Mouse (Mus musculus) midbrain, postnatal 0 days (tissue): ENCODE data around the gene Supt3. TPM values are rescaled to one million over a fixed set of nuclear protein-coding genes. Genes with fewer than 3 reads are reported as not detected.

ENCODE experiments used
- ATAC-seq: fragments of 200-750 bp; cut with Nextera tagmentation; 2 replicates; pipeline ENCODE4 v1.8.0; 2017; ENCODE audit warnings: moderate number of reproducible peaks, mild to moderate bottlenecking, moderate TSS enrichment, moderate library complexity; ENCODE audit not compliant: low FRiP score
- DNase-seq: peaks from one replicate; pipeline ENCODE4 v3.0.0-alpha.2; 2015; ENCODE audit warnings: low spot score
- H3K27ac ChIP-seq: fragments of 300-500 bp; sonication (generic); 2 replicates; pipeline ENCODE4 v1.5.1; 2014; ENCODE audit warnings: low read depth, mild to moderate bottlenecking, low read length, mixed read lengths
- H3K27me3 ChIP-seq: fragments of 300-500 bp; sonication (generic); 2 replicates; pipeline ENCODE4 v1.6.1; 2014; ENCODE audit warnings: low read length, control low read depth, mixed read lengths; ENCODE audit not compliant: insufficient read depth
- H3K36me3 ChIP-seq: fragments of 300-500 bp; sonication (generic); 2 replicates; pipeline ENCODE4 v1.6.1; 2014; ENCODE audit warnings: low read length, control low read depth, mixed read lengths; ENCODE audit not compliant: insufficient read depth
- H3K4me1 ChIP-seq: fragments of 300-500 bp; sonication (generic); 2 replicates; pipeline ENCODE4 v1.6.1; 2014; ENCODE audit warnings: mild to moderate bottlenecking, control low read depth, antibody characterized with exemption, low read length, mixed read lengths; ENCODE audit not compliant: insufficient read depth
- H3K4me2 ChIP-seq: fragments of 300-500 bp; sonication (generic); 2 replicates; pipeline ENCODE4 v1.6.1; 2014; ENCODE audit warnings: low read depth, mild to moderate bottlenecking, low read length, mixed read lengths; ENCODE audit not compliant: poor library complexity, severe bottlenecking
- H3K4me3 ChIP-seq: fragments of 300-500 bp; sonication (generic); 2 replicates; pipeline ENCODE4 v1.5.1; 2014; ENCODE audit warnings: low read depth, mild to moderate bottlenecking, low read length, moderate library complexity
- H3K9ac ChIP-seq: fragments of 300-500 bp; sonication (generic); replicated peaks from 2 replicates; pipeline ENCODE4 v1.6.1; 2014; ENCODE audit warnings: mild to moderate bottlenecking, low read length, moderate library complexity, mixed read lengths; ENCODE audit not compliant: poor library complexity, severe bottlenecking
- H3K9me3 ChIP-seq: fragments of 300-500 bp; sonication (generic); 2 replicates; pipeline ENCODE4 v1.6.1; 2016; ENCODE audit warnings: low read length, control low read depth
- CTCF ChIP-seq: IDR thresholded peaks from 2 replicates; pipeline ENCODE4 v1.5.1; 2016; ENCODE audit warnings: antibody characterized with exemption, mild to moderate bottlenecking
- WGBS: fragments of 180-500 bp; shearing (Covaris S2); extraction: QIAGEN DNeasy Blood & Tissue Kit; methylation state at CpG from one replicate; pipeline ENCODE4 v1.1.7; 2014; 5-methylcytosine and 5-hydroxymethylcytosine counted together
- polyA plus RNA-seq: library from polyadenylated mRNA; unstranded; fragments of >200 nt; fragmentation: Nextera tagmentation; extraction: Ambion mirVana; gene quantifications from 2 replicates; pipeline ENCODE4 v1.2.1, GENCODE M21; 2015
- total RNA-seq: library from RNA; depleted of rRNA; stranded (reverse); fragments of >200 nt; gene quantifications from 2 replicates; pipeline ENCODE4 v1.2.3, GENCODE M21; 2014

Supt3 gene
- total and polyA plus RNA-seq, 2 experiments from 2014 or later = 5.7 to 23.3 TPM

- no peak overlapping the region for H3K4me3 ChIP-seq
- ATAC-seq = no peak
- H3K27me3 ChIP-seq = no peaks in the 10 kb centered on the region
- no peaks in the 10 kb centered on the region for H3K4me1 ChIP-seq
- DNase-seq = no peak
- WGBS = 83% methylated on average over 10 of the region's 10 CpGs
- no peak for TF ChIP-seq CTCF
- H3K27ac ChIP-seq = no peak overlapping the region
- no peak overlapping the region for H3K4me2 ChIP-seq
- no peaks in the 10 kb centered on the region for H3K36me3 ChIP-seq
- no peaks in the 10 kb centered on the region for H3K9me3 ChIP-seq
- no peak overlapping the region for H3K9ac ChIP-seq
These were observed 356.8 kb downstream of the Supt3 start for GRCm38 (mm10) chr17:45133501-45134400.

GRCm38 (mm10) chr17:45136491-45136890 lies 359.5 kb downstream of the Supt3 start:
- no peak for ATAC-seq
- WGBS = 95% methylated on average over 6 of the region's 6 CpGs
- TF ChIP-seq CTCF = no peak

GRCm38 (mm10) chr17:45143043-45143442 lies 366.1 kb downstream of the Supt3 start:
- Histone ChIP-seq H3K36me3 (no peaks in the 10 kb centered on the region), H3K4me2 (no peak overlapping the region), H3K27ac (no peak overlapping the region), H3K4me3 (no peak overlapping the region), H3K9me3 (no peaks in the 10 kb centered on the region), H3K4me1 (no peaks in the 10 kb centered on the region), H3K9ac (no peak overlapping the region), H3K27me3 (no peaks in the 10 kb centered on the region)
- no peak for ATAC-seq
- TF ChIP-seq CTCF = peak; percentile 36
- peak; percentile 29 for DNase-seq
- WGBS = 77% methylated on average over 6 of the region's 6 CpGs

More at GRCm38 (mm10) chr17:45136491-45136890, 359.5 kb downstream of the Supt3 start:
- no peak overlapping the region for H3K9ac ChIP-seq
- DNase-seq = no peak
- no peak overlapping the region for H3K4me2 ChIP-seq
- H3K27me3 ChIP-seq = no peaks in the 10 kb centered on the region
- H3K4me1 ChIP-seq = no peaks in the 10 kb centered on the region
- no peak overlapping the region for H3K27ac ChIP-seq
- H3K4me3 ChIP-seq = no peak overlapping the region
- H3K36me3 ChIP-seq = no peaks in the 10 kb centered on the region
- no peaks in the 10 kb centered on the region for H3K9me3 ChIP-seq

- no peak overlapping the region for H3K4me3 ChIP-seq
- H3K36me3 ChIP-seq = no peaks in the 10 kb centered on the region
- no peak overlapping the region for H3K9ac ChIP-seq
- no peak overlapping the region for H3K4me2 ChIP-seq
- ATAC-seq = no peak
- no peak for TF ChIP-seq CTCF
- no peaks in the 10 kb centered on the region for H3K27me3 ChIP-seq
- no peaks in the 10 kb centered on the region for H3K9me3 ChIP-seq
- peak; percentile 10 for DNase-seq
- no peak overlapping the region for H3K27ac ChIP-seq
- H3K4me1 ChIP-seq = no peaks in the 10 kb centered on the region
- WGBS = 65% methylated on average over 14 of the region's 14 CpGs
These were observed 367.7 kb downstream of the Supt3 start for GRCm38 (mm10) chr17:45144656-45145055.

- 82% methylated on average over 17 of the region's 17 CpGs for WGBS
- ATAC-seq = no peak
- Histone ChIP-seq H3K4me3 (no peak overlapping the region), H3K27ac (no peak overlapping the region), H3K4me2 (no peak overlapping the region), H3K27me3 (no peaks in the 10 kb centered on the region), H3K9ac (no peak overlapping the region), H3K4me1 (no peaks in the 10 kb centered on the region), H3K36me3 (no peaks in the 10 kb centered on the region), H3K9me3 (no peaks in the 10 kb centered on the region)
- no peak for TF ChIP-seq CTCF
- DNase-seq = no peak
These were observed 374.5 kb downstream of the Supt3 start for GRCm38 (mm10) chr17:45151312-45151929.

GRCm38 (mm10) chr17:45153721-45154120 lies 376.8 kb downstream of the Supt3 start:
- TF ChIP-seq CTCF = no peak
- WGBS = 11% methylated on average over 6 of the region's 6 CpGs
- H3K36me3 ChIP-seq = no peaks in the 10 kb centered on the region

More at GRCm38 (mm10) chr17:45153721-45154120, 376.8 kb downstream of the Supt3 start:
- no peak overlapping the region for H3K9ac ChIP-seq
- no peak overlapping the region for H3K4me2 ChIP-seq
- H3K27ac ChIP-seq = no peak overlapping the region
- ATAC-seq (no peak), DNase-seq (no peak)
- H3K4me3 ChIP-seq = no peak overlapping the region
- H3K4me1 ChIP-seq = no peaks in the 10 kb centered on the region
- H3K27me3 ChIP-seq = no peaks in the 10 kb centered on the region
- no peaks in the 10 kb centered on the region for H3K9me3 ChIP-seq
